Mouse (Mus musculus): ENCODE measurements around the gene Cpm. TPM values are rescaled to one million over a fixed set of nuclear protein-coding genes. Genes with fewer than 3 reads are reported as not detected.

Gene Cpm
- total and polyA plus RNA-seq, 3 experiments, result 0.04 to 0.31 (median 0.17) TPM

- Histone ChIP-seq H3K9me3 (replicated peaks; ENCODE audit: low read length) (no peaks in the 10 kb centered on the region), H3K79me2 (replicated peaks; ENCODE audit: control insufficient read depth, extremely low read depth, insufficient read depth, poor library complexity, severe bottlenecking) (no peaks in the 10 kb centered on the region), H3K27ac (ENCODE audit: insufficient read depth, low read depth) (no peak overlapping the region), H3K4me2 (ENCODE audit: insufficient read depth, low read depth, poor library complexity, severe bottlenecking) (no peak overlapping the region), H3K4me1 (ENCODE audit: control insufficient read depth in 1 of 2, insufficient read depth in 2 of 2) (peaks cover 4 to 10% of the 10 kb centered on the region in 2 experiments), H3K27me3 (replicated peaks) (no peaks in the 10 kb centered on the region), H3K36me3 (replicated peaks in 1 of 2; ENCODE audit: control insufficient read depth in 1 of 2, insufficient read depth in 1 of 2, low read length in 1 of 2) (no peaks in the 10 kb centered on the region), H3K4me3 (replicated peaks in 1 of 3; ENCODE audit: low read depth in 2 of 3, low read length in 2 of 3, poor library complexity in 1 of 3) (no peak overlapping the region), H3K9ac (ENCODE audit: insufficient read depth, low read depth) (no peak overlapping the region)
- no peak for DNase-seq (ENCODE audit: extremely low read depth)
- dilution Hi-C loops (cut with MboI; ENCODE audit: extremely low pct_ligation_motif_present, extremely low pct_unique_long_range_greater_than_20kb, low sequenced_read_pairs), result no loop called here
- TF ChIP-seq SMC3 (IDR thresholded peaks at IDR 0.05; ENCODE audit: low read depth, low read length) (no peak), NELFE (IDR thresholded peaks at IDR 0.05; ENCODE audit: low read depth, low read length) (no peak), SIN3A (IDR thresholded peaks at IDR 0.05; ENCODE audit: low read length) (no peak), GABPA (IDR thresholded peaks at IDR 0.05; ENCODE audit: insufficient replicate concordance, low read depth, low read length) (no peak), POLR2AphosphoS2 (IDR thresholded peaks at IDR 0.05; ENCODE audit: low read depth, low read length) (no peak), UBTF (IDR thresholded peaks at IDR 0.05; ENCODE audit: low read depth, low read length) (no peak)
- in situ Hi-C loops (cut with MboI; ENCODE audit: low pct_ligation_motif_present, low pct_unique_long_range_greater_than_20kb, low sequenced_read_pairs), result no loop called here
Measured at GRCm38 (mm10) chr10:117642201-117642450, 12.8 kb downstream of the Cpm start.

GRCm38 (mm10) chr10:117642491-117643262, 13.4 kb downstream of the Cpm start:
- no peak for TF ChIP-seq MXI1 (IDR thresholded peaks at IDR 0.05; ENCODE audit: low read depth, low read length)
- TF ChIP-seq E2F4 (IDR thresholded peaks at IDR 0.05; ENCODE audit: insufficient replicate concordance, low read depth, low read length), result no peak
- no peak for TF ChIP-seq ETS1 (conservative IDR thresholded peaks at IDR 0.05; ENCODE audit: low read depth, low read length)
- TF ChIP-seq CHD1 (IDR thresholded peaks at IDR 0.05; ENCODE audit: low read depth, low read length), result no peak
- no peak for TF ChIP-seq MAX (IDR thresholded peaks at IDR 0.05; ENCODE audit: low read length)
- TF ChIP-seq NELFE (IDR thresholded peaks at IDR 0.05; ENCODE audit: low read depth, low read length), result no peak
- TF ChIP-seq USF1 (IDR thresholded peaks at IDR 0.05; ENCODE audit: low read depth, low read length), result no peak
- TF ChIP-seq BHLHE40 (IDR thresholded peaks at IDR 0.05; ENCODE audit: low read depth, low read length), result no peak
- no peak for TF ChIP-seq MEF2A (IDR thresholded peaks at IDR 0.05; ENCODE audit: borderline replicate concordance, low read depth, low read length)
- TF ChIP-seq MAFK (IDR thresholded peaks at IDR 0.05; ENCODE audit: insufficient replicate concordance, low read length), result no peak
- no peak for TF ChIP-seq ELF1 (IDR thresholded peaks at IDR 0.05; ENCODE audit: low read depth, low read length)
- TF ChIP-seq ZC3H11A (IDR thresholded peaks at IDR 0.05; ENCODE audit: low read depth, low read length), result no peak
- no peak for TF ChIP-seq POLR2A (IDR thresholded peaks at IDR 0.05; ENCODE audit: low read depth, low read length)
- TF ChIP-seq GABPA (IDR thresholded peaks at IDR 0.05; ENCODE audit: insufficient replicate concordance, low read depth, low read length), result no peak
- no peak for TF ChIP-seq HCFC1 (IDR thresholded peaks at IDR 0.05; ENCODE audit: low read depth, low read length)
- in situ Hi-C loops (cut with MboI; ENCODE audit: low pct_ligation_motif_present, low pct_unique_long_range_greater_than_20kb, low sequenced_read_pairs), result no loop called here

More at GRCm38 (mm10) chr10:117642491-117643262, 13.4 kb downstream of the Cpm start:
- H3K27me3 ChIP-seq (replicated peaks), result no peaks in the 10 kb centered on the region
- H3K36me3 ChIP-seq (replicated peaks in 1 of 2; ENCODE audit: control insufficient read depth in 1 of 2, insufficient read depth in 1 of 2, low read length in 1 of 2), result no peaks in the 10 kb centered on the region
- H3K79me2 ChIP-seq (replicated peaks; ENCODE audit: control insufficient read depth, extremely low read depth, insufficient read depth, poor library complexity, severe bottlenecking), result no peaks in the 10 kb centered on the region
- H3K27ac ChIP-seq (ENCODE audit: insufficient read depth, low read depth), result no peak overlapping the region
- no peak for DNase-seq (ENCODE audit: extremely low read depth)
- H3K4me1 ChIP-seq (ENCODE audit: control insufficient read depth in 1 of 2, insufficient read depth in 2 of 2), result peaks cover 8 to 16% of the 10 kb centered on the region in 2 experiments
- no peak overlapping the region for H3K4me3 ChIP-seq (replicated peaks in 1 of 3; ENCODE audit: low read depth in 2 of 3, low read length in 2 of 3, poor library complexity in 1 of 3)
- no peak overlapping the region for H3K4me2 ChIP-seq (ENCODE audit: insufficient read depth, low read depth, poor library complexity, severe bottlenecking)
- no peak overlapping the region for H3K9ac ChIP-seq (ENCODE audit: insufficient read depth, low read depth)
- no peaks in the 10 kb centered on the region for H3K9me3 ChIP-seq (replicated peaks; ENCODE audit: low read length)
- dilution Hi-C loops (cut with MboI; ENCODE audit: extremely low pct_ligation_motif_present, extremely low pct_unique_long_range_greater_than_20kb, low sequenced_read_pairs), result no loop called here
